Mouse (Mus musculus): ENCODE data around the gene Trmt10c. TPM values are rescaled to one million over a fixed set of nuclear protein-coding genes. Genes with fewer than 3 reads are reported as not detected.

Trmt10c gene
- polyA plus RNA-seq, 1 experiment from 2014 or later, result 25.1 TPM

- Histone ChIP-seq H3K4me2 (replicated peaks) (peak within 1 kb of the TSS; percentile 79), H3K27ac (peak within 1 kb of the TSS; percentile 90), H3K4me1 (peaks cover 20% of the 10 kb centered on the region), H3K9ac (peak within 1 kb of the TSS; percentile 92), H3K9me3 (replicated peaks) (no peaks in the 10 kb centered on the region), H3K4me3 (peak within 1 kb of the TSS; percentile 90), H3K36me3 (peaks cover 33% of the 10 kb centered on the region), H3K27me3 (no peaks in the 10 kb centered on the region)
- under 1% methylated on average over 39 of the region's 39 CpGs for WGBS
- peak; percentile 100 for ATAC-seq (ENCODE audit: low FRiP score)
These were observed 7.9 kb downstream of the Trmt10c start, which contains the start of gene Pcnp for GRCm38 (mm10) chr16:56029661-56030082. TSS of gene Pcnp (minus strand) at chr16:56029739.

DNA sequence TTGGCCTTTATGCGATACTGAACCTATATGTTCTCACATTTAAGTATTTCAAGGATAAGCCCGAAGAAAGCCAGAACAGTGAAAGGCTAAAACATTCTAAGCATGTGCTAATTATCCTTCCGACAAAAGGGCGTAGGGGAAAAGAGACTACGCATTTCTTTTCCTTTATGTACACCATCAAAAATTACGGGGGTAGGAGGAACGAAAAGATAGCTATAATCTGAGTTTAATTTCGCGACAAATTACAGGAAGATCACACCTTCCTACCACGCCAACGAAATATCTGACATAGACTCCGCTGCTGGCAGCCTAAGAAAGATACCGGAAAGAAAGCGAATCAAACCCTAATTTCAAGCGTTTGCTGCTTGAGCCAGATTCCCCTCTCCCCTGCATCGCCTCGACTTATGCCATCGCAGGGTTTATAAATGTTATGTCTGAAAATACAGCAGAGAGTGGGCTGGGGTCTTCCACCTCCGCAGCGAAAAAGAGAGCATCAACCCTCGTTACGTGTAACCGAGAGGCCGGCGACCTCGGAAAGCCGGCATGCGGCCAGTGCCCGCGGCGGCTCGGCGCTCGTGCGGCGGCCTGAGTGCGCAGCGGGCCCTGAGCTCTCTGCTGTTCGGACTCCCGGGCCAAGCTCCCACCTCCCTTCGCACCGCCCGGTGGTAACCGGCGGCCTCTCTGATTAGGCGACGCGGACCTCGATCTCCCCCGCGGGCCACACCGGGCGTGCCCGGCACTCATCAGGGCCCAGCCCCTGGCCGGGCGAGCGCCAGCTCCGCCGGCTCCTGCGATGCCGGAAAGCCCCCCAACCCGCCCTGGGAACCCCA lies 8.7 kb downstream of the Trmt10c start:
- Histone ChIP-seq H3K36me3 (peaks cover 28% of the 10 kb centered on the region), H3K4me3 (peak overlapping the region; percentile 90), H3K27me3 (no peaks in the 10 kb centered on the region), H3K4me2 (replicated peaks) (peak overlapping the region; percentile 79), H3K27ac (peak overlapping the region; percentile 90), H3K4me1 (peaks cover 20% of the 10 kb centered on the region), H3K9ac (peak overlapping the region; percentile 92), H3K9me3 (replicated peaks) (no peaks in the 10 kb centered on the region)
- under 1% methylated on average over 61 of the region's 62 CpGs for WGBS
- peak; percentile 91 for ATAC-seq (ENCODE audit: low FRiP score)

- peaks cover 20% of the 10 kb centered on the region for H3K4me1 ChIP-seq
- peak overlapping the region; percentile 90 for H3K4me3 ChIP-seq
- 56% methylated on average over 12 of the region's 12 CpGs for WGBS
- H3K27ac ChIP-seq, result no peak overlapping the region
- H3K27me3 ChIP-seq, result no peaks in the 10 kb centered on the region
- no peaks in the 10 kb centered on the region for H3K9me3 ChIP-seq (replicated peaks)
- H3K36me3 ChIP-seq, result peaks cover 21% of the 10 kb centered on the region
- H3K9ac ChIP-seq, result peak overlapping the region; percentile 92
- peak overlapping the region; percentile 79 for H3K4me2 ChIP-seq (replicated peaks)
- ATAC-seq (ENCODE audit: low FRiP score), result no peak
These were observed 9.6 kb downstream of the Trmt10c start for GRCm38 (mm10) chr16:56027854-56028629.

- Histone ChIP-seq H3K9me3 (replicated peaks) (0 out of 2 replicates have a peak, but pooled peaks cover 4% of the 10 kb centered on the region), H3K27ac (no peak overlapping the region), H3K27me3 (no peaks in the 10 kb centered on the region), H3K36me3 (peaks cover 52% of the 10 kb centered on the region), H3K4me1 (no peaks in the 10 kb centered on the region), H3K4me3 (no peak overlapping the region), H3K9ac (no peak overlapping the region), H3K4me2 (replicated peaks) (no peak overlapping the region)
- 95% methylated on average over 7 of the region's 7 CpGs for WGBS
- no peak for ATAC-seq (ENCODE audit: low FRiP score)
These were observed 18.0 kb downstream of the Trmt10c start for GRCm38 (mm10) chr16:56019660-56020059.

DNA sequence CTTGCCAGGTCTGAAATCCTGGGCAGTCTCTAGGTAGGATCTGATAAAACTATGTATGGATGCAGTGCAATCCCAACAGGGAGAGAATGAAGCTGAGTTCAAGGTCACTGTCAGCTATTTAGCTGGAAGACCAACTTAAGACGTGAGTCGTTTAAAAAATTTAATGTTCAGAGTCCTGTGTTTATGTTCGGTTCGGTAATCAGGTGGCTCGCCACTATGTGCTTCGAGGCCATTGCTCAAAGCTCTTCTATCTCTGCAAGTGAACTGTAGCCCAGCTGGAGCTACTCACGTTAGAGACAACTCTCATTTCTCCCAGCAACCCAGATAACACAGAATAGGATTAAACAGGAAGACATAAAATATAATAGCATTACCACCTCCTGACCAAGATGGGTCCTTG lies 23.5 kb downstream of the Trmt10c start:
- Histone ChIP-seq H3K27me3 (no peaks in the 10 kb centered on the region), H3K9ac (no peak overlapping the region), H3K36me3 (peaks cover 42% of the 10 kb centered on the region), H3K4me3 (no peak overlapping the region), H3K9me3 (replicated peaks) (0 out of 2 replicates have a peak, but pooled peaks cover 4% of the 10 kb centered on the region), H3K4me1 (no peaks in the 10 kb centered on the region), H3K4me2 (replicated peaks) (no peak overlapping the region), H3K27ac (no peak overlapping the region)
- ATAC-seq (ENCODE audit: low FRiP score), result no peak
- WGBS, result 87% methylated on average over 7 of the region's 7 CpGs

DNA sequence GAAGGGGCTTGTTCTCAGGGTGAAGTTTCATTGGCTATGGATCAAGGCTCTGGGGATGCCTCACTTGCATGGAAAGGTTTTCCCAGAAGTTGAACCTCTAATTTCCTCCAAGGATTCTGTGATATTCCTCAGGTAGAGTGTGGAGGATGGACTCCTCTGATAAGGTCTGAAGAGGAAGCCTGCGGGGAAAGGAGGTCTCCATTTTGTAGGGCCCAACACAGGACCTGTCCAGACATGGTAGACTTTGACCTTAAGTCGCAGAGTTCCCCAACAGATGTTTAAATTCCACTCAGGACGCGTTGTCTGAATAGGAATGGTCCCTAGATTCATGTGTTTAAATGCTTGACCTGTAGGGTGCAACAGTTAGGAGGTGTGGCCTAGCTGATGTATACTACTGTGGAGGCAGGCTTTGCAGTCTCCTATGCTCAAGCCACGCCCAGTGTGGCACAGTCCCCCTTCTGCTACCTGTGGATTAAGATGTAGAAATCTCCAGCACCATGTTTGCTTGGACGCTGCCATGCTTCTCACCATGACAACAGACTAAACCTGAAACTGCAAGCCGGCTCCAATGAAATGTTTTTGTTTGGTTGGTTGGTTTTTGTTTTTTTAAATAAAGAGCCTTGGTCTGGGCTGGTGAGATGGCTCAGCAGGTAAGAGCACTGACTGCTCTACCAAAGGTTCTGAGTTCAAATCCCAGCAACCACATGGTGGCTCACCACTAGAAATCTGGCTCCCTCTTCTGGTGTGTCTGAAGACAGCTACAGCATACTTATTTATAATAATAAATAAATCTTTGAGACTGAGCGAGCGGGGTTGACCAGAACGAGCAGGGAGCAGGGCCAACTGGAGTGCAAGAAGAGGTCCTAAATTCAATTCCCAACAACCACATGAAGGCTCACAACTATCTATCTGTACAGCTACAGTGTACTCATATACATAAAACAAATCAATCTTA lies 24.6 kb downstream of the Trmt10c start:
- no peak overlapping the region for H3K9ac ChIP-seq
- ATAC-seq (ENCODE audit: low FRiP score), result no peak
- 90% methylated on average over 10 of the region's 10 CpGs for WGBS
- H3K9me3 ChIP-seq (replicated peaks), result 0 out of 2 replicates have a peak, but pooled peaks cover 4% of the 10 kb centered on the region
- no peak overlapping the region for H3K4me3 ChIP-seq
- H3K4me2 ChIP-seq (replicated peaks), result no peak overlapping the region
- no peaks in the 10 kb centered on the region for H3K27me3 ChIP-seq
- peaks cover 35% of the 10 kb centered on the region for H3K36me3 ChIP-seq
- H3K27ac ChIP-seq, result no peak overlapping the region
- no peaks in the 10 kb centered on the region for H3K4me1 ChIP-seq

DNA sequence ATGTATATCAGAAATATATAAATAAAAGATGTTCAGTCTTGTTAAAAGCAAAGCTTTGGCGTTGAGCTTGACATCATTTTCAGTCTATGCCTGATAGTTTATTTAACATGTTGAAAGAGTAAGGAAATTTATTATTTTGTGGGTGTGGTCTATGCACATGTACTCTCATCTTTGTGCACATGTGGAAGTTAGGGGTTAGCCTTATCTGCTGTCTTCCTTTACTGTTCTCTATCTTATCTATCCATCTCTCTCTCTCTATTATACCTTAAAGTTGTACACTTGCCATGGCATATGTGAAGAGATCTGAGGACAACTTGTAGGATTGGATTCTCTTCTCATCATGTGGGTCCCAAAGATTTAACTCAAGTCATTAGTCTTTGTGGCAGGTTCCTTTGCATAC lies 28.8 kb downstream of the Trmt10c start:
- Histone ChIP-seq H3K27ac (no peak overlapping the region), H3K4me3 (no peak overlapping the region), H3K9ac (no peak overlapping the region), H3K4me2 (replicated peaks) (no peak overlapping the region), H3K4me1 (no peaks in the 10 kb centered on the region), H3K27me3 (no peaks in the 10 kb centered on the region), H3K36me3 (peaks cover 42% of the 10 kb centered on the region), H3K9me3 (replicated peaks) (no peaks in the 10 kb centered on the region)
- ATAC-seq (ENCODE audit: low FRiP score), result no peak
- 97% methylated on average over 1 of the region's 1 CpGs for WGBS

DNA sequence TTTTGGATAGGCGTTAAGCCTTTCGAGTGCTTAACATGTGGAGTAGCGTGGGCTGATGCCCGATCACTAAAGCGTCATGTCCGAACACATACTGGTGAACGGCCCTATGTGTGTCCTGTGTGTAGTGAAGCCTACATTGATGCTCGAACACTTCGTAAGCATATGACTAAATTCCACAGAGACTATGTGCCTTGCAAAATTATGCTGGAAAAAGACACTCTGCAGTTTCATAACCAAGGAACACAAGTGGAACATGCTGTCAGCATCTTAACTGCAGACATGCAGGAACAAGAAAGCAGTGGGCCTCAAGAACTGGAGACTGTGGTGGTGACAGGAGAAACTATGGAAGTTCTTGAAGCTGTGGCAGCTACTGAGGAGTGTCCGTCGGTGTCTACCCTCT lies 30.8 kb downstream of the Trmt10c start:
- 95% methylated on average over 11 of the region's 11 CpGs for WGBS
- Histone ChIP-seq H3K4me3 (no peak overlapping the region), H3K36me3 (peaks cover 51% of the 10 kb centered on the region), H3K4me1 (no peaks in the 10 kb centered on the region), H3K27me3 (no peaks in the 10 kb centered on the region), H3K4me2 (replicated peaks) (no peak overlapping the region), H3K9ac (no peak overlapping the region), H3K27ac (no peak overlapping the region), H3K9me3 (replicated peaks) (no peaks in the 10 kb centered on the region)
- no peak for ATAC-seq (ENCODE audit: low FRiP score)

- peaks cover 35% of the 10 kb centered on the region for H3K36me3 ChIP-seq
- no peak overlapping the region for H3K27ac ChIP-seq
- no peak overlapping the region for H3K4me2 ChIP-seq (replicated peaks)
- H3K9ac ChIP-seq, result no peak overlapping the region
- no peaks in the 10 kb centered on the region for H3K4me1 ChIP-seq
- no peak overlapping the region for H3K4me3 ChIP-seq
- ATAC-seq (ENCODE audit: low FRiP score), result no peak
- 93% methylated on average over 2 of the region's 2 CpGs for WGBS
- no peaks in the 10 kb centered on the region for H3K27me3 ChIP-seq
- no peaks in the 10 kb centered on the region for H3K9me3 ChIP-seq (replicated peaks)
These were observed 43.4 kb downstream of the Trmt10c start for GRCm38 (mm10) chr16:55994235-55994634.

DNA sequence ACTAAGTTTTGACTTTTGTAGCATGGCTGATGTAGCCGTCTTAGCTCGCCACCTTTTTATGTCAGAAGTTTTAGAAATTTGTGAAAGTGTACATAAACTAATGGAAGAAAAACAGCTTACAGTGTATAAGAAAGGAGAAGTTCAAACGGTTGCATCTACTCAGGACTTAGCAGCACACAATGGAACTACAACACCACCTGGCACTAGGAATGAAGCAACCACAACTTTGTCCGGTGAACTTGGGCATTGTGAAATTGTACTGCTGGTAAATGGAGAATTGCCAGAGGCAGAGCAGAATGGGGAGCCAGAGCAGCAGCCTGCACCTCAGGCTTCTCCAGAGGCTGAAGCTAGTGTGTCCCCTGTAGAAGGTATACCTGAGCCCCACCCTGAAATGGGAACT lies 47.3 kb downstream of the Trmt10c start:
- Histone ChIP-seq H3K4me1 (no peaks in the 10 kb centered on the region), H3K9me3 (replicated peaks) (no peaks in the 10 kb centered on the region), H3K4me2 (replicated peaks) (no peak overlapping the region), H3K9ac (no peak overlapping the region), H3K4me3 (no peak overlapping the region), H3K36me3 (peaks cover 31% of the 10 kb centered on the region), H3K27ac (no peak overlapping the region), H3K27me3 (no peaks in the 10 kb centered on the region)
- ATAC-seq (ENCODE audit: low FRiP score), result no peak
- 95% methylated on average over 4 of the region's 4 CpGs for WGBS

- Histone ChIP-seq H3K4me1 (no peaks in the 10 kb centered on the region), H3K27me3 (no peaks in the 10 kb centered on the region), H3K27ac (no peak overlapping the region), H3K9ac (no peak overlapping the region), H3K4me2 (replicated peaks) (no peak overlapping the region), H3K9me3 (replicated peaks) (no peaks in the 10 kb centered on the region), H3K4me3 (no peak overlapping the region), H3K36me3 (peaks cover 37% of the 10 kb centered on the region)
- no peak for ATAC-seq (ENCODE audit: low FRiP score)
- WGBS, result 91% methylated on average over 3 of the region's 3 CpGs
These were observed 51.6 kb downstream of the Trmt10c start for GRCm38 (mm10) chr16:55986001-55986400.
